Mouse (Mus musculus): ENCODE data around the gene Elovl4. TPM values are rescaled to one million over a fixed set of nuclear protein-coding genes. Genes with fewer than 3 reads are reported as not detected.

Gene Elovl4
- polyA plus RNA-seq (2012; rRNA removed) = 2.9 and 4.0 TPM in 2 replicates

DNA sequence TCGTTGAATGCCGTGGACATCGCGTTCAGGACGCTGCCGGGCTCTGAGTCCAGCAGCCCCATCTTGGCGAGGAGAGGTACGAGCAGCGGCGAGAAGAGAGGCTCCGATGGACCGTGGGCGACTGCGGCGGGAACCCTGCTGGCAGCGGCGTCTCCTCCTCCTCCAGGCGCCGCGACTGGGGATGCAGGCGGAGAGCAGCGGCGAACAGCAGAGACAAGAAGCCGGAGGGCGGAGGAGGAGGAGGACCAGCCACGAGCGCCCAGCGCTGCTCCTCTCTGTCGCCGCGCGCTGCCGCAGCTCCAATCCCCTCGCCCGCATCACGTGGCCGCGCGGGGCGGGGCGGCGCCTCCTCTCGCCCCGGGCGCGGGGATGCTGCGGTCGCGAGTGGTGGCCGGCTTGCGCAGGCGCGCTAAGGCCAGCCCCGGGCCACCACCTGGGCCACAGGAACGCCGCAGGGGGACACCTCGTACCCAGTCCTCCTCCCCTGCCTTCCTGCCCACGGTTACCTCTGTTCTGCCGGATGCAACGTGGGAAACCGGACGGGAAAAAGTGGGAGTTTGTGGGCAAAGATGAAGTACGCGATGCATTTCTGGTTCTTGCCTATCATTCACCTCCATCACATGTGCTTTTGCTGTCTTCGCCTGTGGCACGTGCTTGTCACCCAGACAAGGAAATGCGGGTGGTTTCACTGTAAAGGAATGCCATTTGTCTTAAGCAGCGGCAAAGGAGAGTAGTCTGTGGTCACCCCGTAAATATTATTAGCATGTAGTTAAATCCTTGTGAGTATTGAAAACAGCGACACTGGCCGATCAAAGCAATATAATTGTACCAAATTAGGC, at the start of gene Elovl4:
Gene Elovl4, minus strand, starts transcription at position 301 of the 839 bp plus-strand sequence.

DNA sequence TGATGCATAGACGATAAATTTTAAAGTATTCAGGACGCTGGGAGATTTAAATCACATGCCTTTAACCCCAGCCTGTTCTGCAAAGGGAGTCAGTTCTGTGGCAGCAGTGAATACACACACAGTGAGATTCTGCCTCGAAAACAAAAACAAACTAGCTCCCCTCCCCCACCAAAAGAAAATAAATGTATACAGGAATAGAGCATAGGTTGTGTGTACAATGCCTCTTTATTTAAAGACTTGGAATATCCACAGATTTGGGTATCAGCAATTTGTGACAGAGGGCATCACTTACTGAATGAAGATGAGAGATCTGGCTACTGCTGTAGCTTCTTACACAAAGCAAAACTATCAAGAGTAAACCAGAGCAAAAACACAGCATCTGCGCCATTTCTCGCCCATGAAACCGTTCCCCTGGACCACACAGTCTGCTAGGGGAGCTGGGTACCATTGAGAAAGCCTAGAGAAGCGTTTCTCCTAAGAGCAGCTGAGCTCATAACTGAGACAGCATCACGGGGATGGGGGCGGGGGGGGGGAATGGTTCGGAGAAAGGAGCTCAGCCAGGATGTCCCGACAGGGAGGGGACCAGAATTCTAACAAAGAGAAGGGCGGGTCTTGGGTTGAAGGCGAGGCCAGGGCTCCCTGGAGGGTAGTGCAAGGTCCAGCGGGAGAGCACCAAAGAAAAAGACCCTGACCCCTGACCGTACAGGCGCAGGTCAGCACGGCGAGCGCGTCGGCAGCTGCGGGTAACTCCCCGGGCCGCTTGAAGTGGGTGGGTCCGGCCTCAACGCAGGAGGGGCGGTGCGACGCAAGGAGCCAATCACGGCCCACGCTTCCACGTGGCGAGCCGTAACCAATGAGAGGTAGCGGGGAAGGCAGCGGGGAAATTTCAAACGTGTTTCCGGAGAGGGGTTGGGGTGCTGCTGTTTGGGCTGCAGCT, 28.0 kb upstream of the Elovl4 start, which contains the start of gene Ttk:
Gene Ttk, plus strand, starts transcription at position 879 of the 937 bp plus-strand sequence.

Other genes with a start within 250 kb of the Elovl4 start
- 0.97 and 1.3 TPM in 2 replicates for gene Ttk, start 28.4 kb upstream of the Elovl4 start, polyA plus RNA-seq (2012; rRNA removed)
- 16.0 and 18.0 TPM in 2 replicates for gene Bckdhb, start 118.9 kb upstream of the Elovl4 start, polyA plus RNA-seq (2012; rRNA removed)